Mouse (Mus musculus) intestine, postnatal 0 days (tissue): Measurements from ENCODE around the gene Ino80e. TPM values are rescaled to one million over a fixed set of nuclear protein-coding genes. Genes with fewer than 3 reads are reported as not detected.
"Not testable (repeated sequence)": the region's sequence is repeated elsewhere in the genome, so short reads cannot be mapped to it uniquely, and the experiment has no call there.

Source experiments
- ATAC-seq: fragments of 200-750 bp; cut with Nextera tagmentation; 2 replicates; pipeline ENCODE4 v1.8.0; 2017; ENCODE audit warnings: mild to moderate bottlenecking, moderate TSS enrichment, moderate library complexity
- H3K27ac ChIP-seq: fragments of 300-500 bp; sonication (generic); 2 replicates; pipeline ENCODE4 v1.5.1; 2014; ENCODE audit warnings: mild to moderate bottlenecking, low read depth, low read length, moderate library complexity
- H3K27me3 ChIP-seq: fragments of 300-500 bp; sonication (generic); replicated peaks from 2 replicates; pipeline ENCODE4 v1.6.1; 2014; ENCODE audit warnings: low read length, mixed read lengths; ENCODE audit not compliant: control insufficient read depth, insufficient read depth
- H3K36me3 ChIP-seq: fragments of 300-500 bp; sonication (generic); 2 replicates; pipeline ENCODE4 v1.6.1; 2014; ENCODE audit warnings: mild to moderate bottlenecking, moderate library complexity; ENCODE audit not compliant: control insufficient read depth, insufficient read depth
- H3K4me1 ChIP-seq: fragments of 300-500 bp; sonication (generic); replicated peaks from 2 replicates; pipeline ENCODE4 v1.6.1; 2014; ENCODE audit warnings: antibody characterized with exemption, low read length, mixed read lengths; ENCODE audit not compliant: control insufficient read depth, insufficient read depth
- H3K4me2 ChIP-seq: fragments of 300-500 bp; sonication (generic); replicated peaks from 2 replicates; pipeline ENCODE4 v1.6.1; 2014; ENCODE audit warnings: low read depth, mild to moderate bottlenecking, moderate library complexity
- H3K4me3 ChIP-seq: fragments of 300-500 bp; sonication (generic); 2 replicates; pipeline ENCODE4 v1.5.1; 2014; ENCODE audit warnings: low read depth, low read length
- H3K9ac ChIP-seq: fragments of 300-500 bp; sonication (generic); 2 replicates; pipeline ENCODE4 v1.6.1; 2014; ENCODE audit warnings: mild to moderate bottlenecking, low read depth, low read length
- H3K9me3 ChIP-seq: fragments of 300-500 bp; sonication (generic); 2 replicates; pipeline ENCODE4 v1.6.1; 2016; ENCODE audit warnings: mixed run types; ENCODE audit not compliant: control insufficient read depth
- CTCF ChIP-seq: sonication (generic); IDR thresholded peaks from 2 replicates; pipeline ENCODE4 v1.5.1; 2016; ENCODE audit warnings: low read depth, mild to moderate bottlenecking, control low read depth, antibody characterized with exemption, moderate library complexity
- WGBS: fragments of 180-500 bp; shearing (Covaris S2); extraction: QIAGEN DNeasy Blood & Tissue Kit; methylation state at CpG from one replicate; pipeline ENCODE4 v1.1.7; 2014; 5-methylcytosine and 5-hydroxymethylcytosine counted together
- polyA plus RNA-seq: library from polyadenylated mRNA; unstranded; fragments of >200 nt; fragmentation: Nextera tagmentation; extraction: Ambion mirVana; gene quantifications from 2 replicates; pipeline ENCODE4 v1.2.1, GENCODE M21; 2015

The Ino80e gene
- 36.4 and 37.4 TPM in 2 replicates for polyA plus RNA-seq

DNA sequence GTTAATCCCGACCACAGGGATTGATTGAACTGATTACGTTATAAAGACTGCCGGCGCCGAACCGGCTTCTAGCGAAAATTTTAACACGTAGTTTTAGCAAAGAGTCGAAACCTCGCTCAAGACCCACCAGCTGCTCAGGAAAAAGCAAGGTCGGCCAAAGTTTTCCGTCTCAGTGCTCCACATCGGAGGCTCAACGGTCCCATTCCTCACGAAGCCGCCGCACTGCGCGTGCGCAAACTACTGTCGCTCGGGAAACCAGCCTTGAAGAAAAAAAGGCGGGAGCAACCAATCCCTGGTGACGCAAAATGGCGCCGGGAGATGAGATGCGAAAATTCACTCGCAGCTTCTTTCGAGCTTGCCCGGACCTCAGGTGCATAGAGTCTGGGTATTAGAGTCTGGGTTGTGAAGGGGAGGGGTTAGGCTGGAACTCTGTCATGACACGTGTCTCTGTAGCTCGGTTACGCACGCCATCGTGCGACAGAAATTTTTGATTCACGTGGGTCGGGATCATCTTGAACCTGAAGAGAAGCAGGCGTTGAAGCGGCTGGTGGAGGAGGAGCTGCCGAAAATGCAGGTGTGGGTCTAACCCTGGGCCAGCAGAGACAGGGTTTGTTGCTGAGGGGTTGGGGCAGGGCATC is at the start of gene Ino80e:
Ino80e (minus strand) TSS at position 231 of the 638 bp plus-strand sequence.
- WGBS = under 1% methylated on average over 41 of the region's 41 CpGs
- Histone ChIP-seq H3K4me2 (peak within 1 kb of the TSS; percentile 80), H3K4me1 (peaks cover 5% of the 10 kb centered on the region; the same call in 1 of the 2 replicates), H3K9ac (peak within 1 kb of the TSS; percentile 49), H3K27me3 (no peaks in the 10 kb centered on the region), H3K9me3 (no peaks in the 10 kb centered on the region), H3K4me3 (peak within 1 kb of the TSS; percentile 55), H3K36me3 (peaks cover 45% of the 10 kb centered on the region), H3K27ac (peak within 1 kb of the TSS; percentile 42; the same call in 1 of the 2 replicates)
- ATAC-seq = peak; percentile 79
- TF ChIP-seq CTCF = peak; percentile 26; the same call in 1 of the 2 replicates

DNA sequence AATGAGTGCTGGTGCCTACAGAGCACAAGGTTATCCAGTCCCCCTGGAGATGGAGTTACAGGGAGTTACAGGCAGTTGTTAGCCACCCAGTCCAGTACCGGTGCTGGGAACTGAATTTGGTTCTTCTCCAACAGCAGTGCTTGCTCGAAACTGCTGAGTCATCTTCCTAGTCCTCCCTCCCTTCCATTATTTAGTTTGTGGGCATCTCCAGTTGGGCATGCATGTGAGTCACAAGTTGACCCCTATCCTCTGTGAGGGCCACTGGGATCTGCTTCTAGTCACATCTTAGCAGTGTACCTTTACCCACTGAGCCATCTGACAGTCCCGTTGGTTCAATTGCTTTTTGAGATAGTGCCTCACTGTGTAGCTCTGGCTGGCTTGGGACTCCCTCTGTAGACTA is 43.4 kb upstream of the Ino80e start:
- H3K27me3 ChIP-seq = no peaks in the 10 kb centered on the region
- H3K4me2 ChIP-seq = no peak overlapping the region
- 74% methylated on average over 3 of the region's 3 CpGs for WGBS
- no peak overlapping the region for H3K9ac ChIP-seq
- ATAC-seq = no peak
- H3K4me1 ChIP-seq = no peaks in the 10 kb centered on the region
- H3K4me3 ChIP-seq = no peak overlapping the region
- TF ChIP-seq CTCF = no peak
- no peaks in the 10 kb centered on the region for H3K36me3 ChIP-seq
- no peaks in the 10 kb centered on the region for H3K9me3 ChIP-seq
- no peak overlapping the region for H3K27ac ChIP-seq

DNA sequence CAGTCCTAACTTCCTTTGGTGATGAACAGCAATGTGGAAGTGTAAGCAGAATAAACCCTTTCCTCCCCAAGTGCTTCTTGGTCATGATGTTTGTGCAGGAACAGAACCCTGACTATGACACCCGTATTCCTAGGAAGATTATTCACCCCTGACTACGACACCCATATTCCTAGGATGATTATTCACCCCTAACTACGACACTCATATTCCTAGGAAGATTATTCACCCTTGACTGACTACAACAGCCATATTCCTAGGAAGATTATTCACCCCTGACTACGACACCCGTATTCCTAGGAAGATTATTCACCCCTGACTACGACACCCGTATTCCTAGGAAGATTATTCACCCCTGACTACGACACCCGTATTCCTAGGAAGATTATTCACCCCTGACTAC is 37.6 kb upstream of the Ino80e start:
- not testable (repeated sequence) for H3K9me3 ChIP-seq, H3K4me1 ChIP-seq, H3K4me3 ChIP-seq, H3K27me3 ChIP-seq, H3K27ac ChIP-seq, H3K4me2 ChIP-seq, ATAC-seq, H3K36me3 ChIP-seq, H3K9ac ChIP-seq
- WGBS = 96% methylated on average over 7 of the region's 9 CpGs

DNA sequence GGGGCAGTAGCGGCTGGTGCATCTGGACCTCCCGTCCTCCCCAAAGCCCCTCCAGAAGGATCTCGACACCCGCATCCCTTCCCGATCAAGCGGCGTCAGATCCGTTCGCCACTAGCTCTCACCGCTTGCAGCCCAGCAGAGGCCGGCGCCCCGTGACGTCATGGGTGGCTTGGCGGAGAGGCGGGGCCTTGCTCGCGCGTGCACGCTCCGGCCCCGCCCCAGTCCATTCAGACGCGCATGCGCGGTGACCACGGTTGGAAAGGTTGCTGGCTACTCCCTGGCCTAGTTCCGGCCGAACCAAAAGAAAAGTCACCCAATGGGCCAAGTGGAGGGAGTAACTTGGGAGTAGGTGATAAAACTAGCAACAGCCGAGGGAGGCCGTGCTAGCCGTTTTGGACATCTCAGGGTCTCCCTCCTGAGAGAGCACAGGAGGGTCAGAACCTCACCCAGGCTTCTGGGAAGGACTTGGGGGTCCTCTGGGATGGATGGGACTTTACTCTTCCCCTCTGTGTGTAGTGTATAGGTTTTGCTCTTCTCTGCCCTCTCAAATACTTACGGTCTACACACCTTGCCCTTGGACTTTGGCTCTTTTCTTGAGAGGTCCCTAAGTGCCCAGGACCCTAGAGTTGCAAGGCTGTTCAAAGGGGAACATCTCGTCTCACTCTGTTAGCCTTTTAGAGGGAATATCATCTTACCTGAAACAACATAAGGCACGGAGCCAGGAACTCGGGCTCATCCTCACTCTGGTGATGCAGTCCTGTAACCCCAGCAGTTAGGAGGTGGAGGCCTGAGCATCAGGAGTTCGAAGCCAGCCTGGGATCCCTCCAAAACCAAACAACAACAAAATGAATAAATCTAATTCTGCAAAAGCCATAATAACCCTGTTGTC is 36.2 kb upstream of the Ino80e start:
- H3K36me3 ChIP-seq = no peaks in the 10 kb centered on the region; the same call in 1 of the 2 replicates
- ATAC-seq = peak; percentile 95
- no peaks in the 10 kb centered on the region for H3K4me1 ChIP-seq
- no peaks in the 10 kb centered on the region for H3K27me3 ChIP-seq
- 11% methylated on average over 37 of the region's 37 CpGs for WGBS
- H3K4me3 ChIP-seq = peak overlapping the region; percentile 55
- no peaks in the 10 kb centered on the region for H3K9me3 ChIP-seq
- peak overlapping the region; percentile 84 for H3K4me2 ChIP-seq
- TF ChIP-seq CTCF = no peak
- peak overlapping the region; percentile 51; the same call in 1 of the 2 replicates for H3K27ac ChIP-seq
- peak overlapping the region; percentile 38 for H3K9ac ChIP-seq

DNA sequence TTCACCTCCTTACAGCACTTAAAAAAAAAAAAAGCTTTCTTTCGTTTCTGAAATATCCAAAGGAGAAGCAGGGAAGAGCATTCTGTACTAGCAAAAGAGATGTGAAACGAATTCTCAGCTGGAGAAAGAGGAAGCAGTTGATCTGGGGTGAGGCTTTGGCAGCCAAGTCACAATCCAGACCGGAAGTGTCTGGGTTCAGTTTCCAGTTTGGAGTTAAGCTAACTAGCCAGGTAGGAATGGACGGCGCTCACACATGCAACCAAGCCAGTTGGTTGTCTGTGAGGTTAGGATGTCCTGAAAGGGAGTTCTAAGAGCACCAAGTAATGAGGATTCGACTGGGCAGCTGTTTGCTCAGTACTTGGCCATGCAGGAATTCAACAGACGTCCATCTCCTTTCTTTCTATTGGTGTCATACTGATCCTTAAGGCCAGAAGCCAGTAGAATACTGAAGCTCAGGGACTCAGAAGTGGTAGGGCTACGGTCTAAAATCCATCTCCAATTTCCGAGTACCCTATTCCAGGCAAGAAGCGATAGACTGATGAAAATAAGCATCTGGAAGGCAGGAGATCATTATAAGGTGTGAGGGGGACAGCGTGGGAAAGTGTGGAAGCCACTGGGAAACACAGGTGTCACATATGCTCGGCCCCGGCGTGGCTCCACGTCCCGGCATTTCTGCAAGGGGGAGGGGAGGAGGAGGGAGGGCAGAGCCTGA is 35.4 kb upstream of the Ino80e start:
- H3K4me2 ChIP-seq = peak overlapping the region; percentile 84
- no peak for TF ChIP-seq CTCF
- peak overlapping the region; percentile 38 for H3K9ac ChIP-seq
- peak overlapping the region; percentile 30; the same call in 1 of the 2 replicates for H3K27ac ChIP-seq
- no peaks in the 10 kb centered on the region for H3K9me3 ChIP-seq
- H3K4me1 ChIP-seq = no peaks in the 10 kb centered on the region
- WGBS = 16% methylated on average over 16 of the region's 16 CpGs
- H3K4me3 ChIP-seq = peak overlapping the region; percentile 55
- peak; percentile 54 for ATAC-seq
- H3K36me3 ChIP-seq = no peaks in the 10 kb centered on the region; the same call in 1 of the 2 replicates
- no peaks in the 10 kb centered on the region for H3K27me3 ChIP-seq

DNA sequence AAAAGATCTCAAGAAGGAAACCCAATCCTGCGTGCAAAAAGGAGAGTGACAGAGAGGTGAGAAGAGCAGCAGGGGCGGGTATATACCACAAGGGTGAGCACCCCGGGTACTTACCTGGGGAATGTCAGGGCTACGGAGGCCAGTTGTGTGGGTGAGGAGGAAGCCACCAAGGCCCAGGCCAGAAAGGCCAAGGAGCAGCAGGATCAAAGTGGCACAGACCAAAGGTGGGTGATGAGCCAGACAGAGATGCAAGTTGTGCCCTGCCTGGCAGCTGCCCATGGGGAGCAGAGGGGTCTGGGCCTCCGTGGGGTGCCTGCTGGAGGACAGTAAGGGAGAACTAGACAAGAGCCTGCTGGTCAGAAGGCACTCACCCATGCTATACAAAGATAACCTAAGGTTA is 34.7 kb upstream of the Ino80e start:
- Histone ChIP-seq H3K9me3 (no peaks in the 10 kb centered on the region), H3K4me2 (peak overlapping the region; percentile 84), H3K27me3 (no peaks in the 10 kb centered on the region), H3K4me3 (no peak overlapping the region), H3K9ac (no peak overlapping the region), H3K27ac (peak overlapping the region; percentile 15; the same call in 1 of the 2 replicates), H3K4me1 (no peaks in the 10 kb centered on the region), H3K36me3 (peaks cover under 1% of the 10 kb centered on the region; the same call in 1 of the 2 replicates)
- WGBS = 87% methylated on average over 5 of the region's 5 CpGs
- no peak for TF ChIP-seq CTCF
- no peak for ATAC-seq
